Mouse (Mus musculus): Measurements from ENCODE around the gene Nav1. TPM values are rescaled to one million over a fixed set of nuclear protein-coding genes. Genes with fewer than 3 reads are reported as not detected.

The Nav1 gene
- total and polyA plus RNA-seq, 2 experiments from 2014 or later, result 35.5 to 85.8 TPM

GRCm38 (mm10) chr1:135457860-135458259 is 149.2 kb downstream of the Nav1 start:
- Histone ChIP-seq H3K27ac (ENCODE audit: low read depth, low read length) (no peak overlapping the region), H3K36me3 (ENCODE audit: insufficient read depth) (peaks cover 82% of the 10 kb centered on the region), H3K27me3 (ENCODE audit: insufficient read depth, low read length) (no peaks in the 10 kb centered on the region), H3K9ac (no peak overlapping the region), H3K4me3 (ENCODE audit: low read depth, low read length) (no peak overlapping the region), H3K4me1 (ENCODE audit: insufficient read depth) (no peaks in the 10 kb centered on the region), H3K4me2 (ENCODE audit: low read depth) (no peak overlapping the region), H3K9me3 (ENCODE audit: low read length) (no peaks in the 10 kb centered on the region)
- no peak for ATAC-seq
- TF ChIP-seq CTCF (IDR thresholded peaks at IDR 0.05; ENCODE audit: low read depth), result no peak
- DNase-seq, result no peak
- WGBS, result 87% methylated on average over 5 of the region's 5 CpGs

- no peak overlapping the region for H3K4me3 ChIP-seq (ENCODE audit: low read depth, low read length)
- H3K36me3 ChIP-seq (ENCODE audit: insufficient read depth), result peaks cover 87% of the 10 kb centered on the region
- H3K4me2 ChIP-seq (ENCODE audit: low read depth), result no peak overlapping the region
- TF ChIP-seq CTCF (IDR thresholded peaks at IDR 0.05; ENCODE audit: low read depth), result peak; percentile 64
- H3K9me3 ChIP-seq (ENCODE audit: low read length), result no peaks in the 10 kb centered on the region
- no peaks in the 10 kb centered on the region for H3K27me3 ChIP-seq (ENCODE audit: insufficient read depth, low read length)
- H3K9ac ChIP-seq, result no peak overlapping the region
- DNase-seq, result no peak
- peak; percentile 75 for ATAC-seq
- 77% methylated on average over 10 of the region's 10 CpGs for WGBS
- H3K4me1 ChIP-seq (ENCODE audit: insufficient read depth), result no peaks in the 10 kb centered on the region
- H3K27ac ChIP-seq (ENCODE audit: low read depth, low read length), result no peak overlapping the region
Measured at GRCm38 (mm10) chr1:135452259-135452658, 154.8 kb downstream of the Nav1 start.

GRCm38 (mm10) chr1:135451419-135451818 is 155.7 kb downstream of the Nav1 start:
- TF ChIP-seq CTCF (IDR thresholded peaks at IDR 0.05; ENCODE audit: low read depth), result no peak
- H3K9me3 ChIP-seq (ENCODE audit: low read length), result no peaks in the 10 kb centered on the region
- no peak overlapping the region for H3K4me3 ChIP-seq (ENCODE audit: low read depth, low read length)
- H3K9ac ChIP-seq, result no peak overlapping the region
- H3K36me3 ChIP-seq (ENCODE audit: insufficient read depth), result peaks cover 79% of the 10 kb centered on the region
- H3K4me2 ChIP-seq (ENCODE audit: low read depth), result no peak overlapping the region
- WGBS, result 95% methylated on average over 2 of the region's 2 CpGs
- DNase-seq (no peak), ATAC-seq (no peak)
- H3K27ac ChIP-seq (ENCODE audit: low read depth, low read length), result no peak overlapping the region
- H3K4me1 ChIP-seq (ENCODE audit: insufficient read depth), result no peaks in the 10 kb centered on the region
- no peaks in the 10 kb centered on the region for H3K27me3 ChIP-seq (ENCODE audit: insufficient read depth, low read length)

- Histone ChIP-seq H3K4me1 (ENCODE audit: insufficient read depth) (no peaks in the 10 kb centered on the region), H3K9me3 (ENCODE audit: low read length) (no peaks in the 10 kb centered on the region), H3K4me2 (ENCODE audit: low read depth) (no peak overlapping the region), H3K36me3 (ENCODE audit: insufficient read depth) (peaks cover 69% of the 10 kb centered on the region), H3K9ac (no peak overlapping the region), H3K27ac (ENCODE audit: low read depth, low read length) (no peak overlapping the region), H3K4me3 (ENCODE audit: low read depth, low read length) (no peak overlapping the region), H3K27me3 (ENCODE audit: insufficient read depth, low read length) (no peaks in the 10 kb centered on the region)
- ATAC-seq (no peak), DNase-seq (no peak)
- TF ChIP-seq CTCF (IDR thresholded peaks at IDR 0.05; ENCODE audit: low read depth), result no peak
- 91% methylated on average over 8 of the region's 8 CpGs for WGBS
Measured at GRCm38 (mm10) chr1:135449876-135450275, 157.2 kb downstream of the Nav1 start.

- TF ChIP-seq CTCF (IDR thresholded peaks at IDR 0.05; ENCODE audit: low read depth), result no peak
- no peaks in the 10 kb centered on the region for H3K9me3 ChIP-seq (ENCODE audit: low read length)
- H3K4me3 ChIP-seq (ENCODE audit: low read depth, low read length), result no peak overlapping the region
- no peaks in the 10 kb centered on the region for H3K27me3 ChIP-seq (ENCODE audit: insufficient read depth, low read length)
- H3K4me1 ChIP-seq (ENCODE audit: insufficient read depth), result no peaks in the 10 kb centered on the region
- H3K4me2 ChIP-seq (ENCODE audit: low read depth), result no peak overlapping the region
- DNase-seq, result no peak
- peaks cover 69% of the 10 kb centered on the region for H3K36me3 ChIP-seq (ENCODE audit: insufficient read depth)
- no peak overlapping the region for H3K9ac ChIP-seq
- no peak overlapping the region for H3K27ac ChIP-seq (ENCODE audit: low read depth, low read length)
- ATAC-seq, result no peak
- WGBS, result 97% methylated on average over 5 of the region's 5 CpGs
Measured at GRCm38 (mm10) chr1:135448940-135449339, 158.2 kb downstream of the Nav1 start.

- DNase-seq, result no peak
Measured at GRCm38 (mm10) chr1:135443506-135443905, 163.6 kb downstream of the Nav1 start.

GRCm38 (mm10) chr1:135441861-135442260 is 165.2 kb downstream of the Nav1 start:
- 93% methylated on average over 3 of the region's 3 CpGs for WGBS
- H3K4me3 ChIP-seq (ENCODE audit: low read depth, low read length), result no peak overlapping the region
- H3K27me3 ChIP-seq (ENCODE audit: insufficient read depth, low read length), result no peaks in the 10 kb centered on the region
- H3K36me3 ChIP-seq (ENCODE audit: insufficient read depth), result peaks cover 66% of the 10 kb centered on the region
- ATAC-seq, result no peak
- no peaks in the 10 kb centered on the region for H3K4me1 ChIP-seq (ENCODE audit: insufficient read depth)
- DNase-seq, result no peak
- H3K9me3 ChIP-seq (ENCODE audit: low read length), result no peaks in the 10 kb centered on the region
- no peak overlapping the region for H3K9ac ChIP-seq
- no peak overlapping the region for H3K27ac ChIP-seq (ENCODE audit: low read depth, low read length)
- no peak overlapping the region for H3K4me2 ChIP-seq (ENCODE audit: low read depth)
- no peak for TF ChIP-seq CTCF (IDR thresholded peaks at IDR 0.05; ENCODE audit: low read depth)

More at GRCm38 (mm10) chr1:135443506-135443905, 163.6 kb downstream of the Nav1 start:
- Histone ChIP-seq H3K27ac (ENCODE audit: low read depth, low read length) (no peak overlapping the region), H3K9ac (no peak overlapping the region), H3K4me1 (ENCODE audit: insufficient read depth) (no peaks in the 10 kb centered on the region), H3K9me3 (ENCODE audit: low read length) (no peaks in the 10 kb centered on the region), H3K4me3 (ENCODE audit: low read depth, low read length) (no peak overlapping the region), H3K4me2 (ENCODE audit: low read depth) (no peak overlapping the region), H3K36me3 (ENCODE audit: insufficient read depth) (peaks cover 66% of the 10 kb centered on the region), H3K27me3 (ENCODE audit: insufficient read depth, low read length) (no peaks in the 10 kb centered on the region)
- 91% methylated on average over 12 of the region's 12 CpGs for WGBS
- ATAC-seq, result no peak
- no peak for TF ChIP-seq CTCF (IDR thresholded peaks at IDR 0.05; ENCODE audit: low read depth)

- H3K9me3 ChIP-seq (ENCODE audit: low read length), result no peaks in the 10 kb centered on the region
- H3K4me3 ChIP-seq (ENCODE audit: low read depth, low read length), result no peak overlapping the region
- DNase-seq, result no peak
- no peak for ATAC-seq
- H3K4me1 ChIP-seq (ENCODE audit: insufficient read depth), result no peaks in the 10 kb centered on the region
- H3K27me3 ChIP-seq (ENCODE audit: insufficient read depth, low read length), result no peaks in the 10 kb centered on the region
- no peak overlapping the region for H3K27ac ChIP-seq (ENCODE audit: low read depth, low read length)
- H3K4me2 ChIP-seq (ENCODE audit: low read depth), result no peak overlapping the region
- WGBS, result 79% methylated on average over 6 of the region's 6 CpGs
- peaks cover 66% of the 10 kb centered on the region for H3K36me3 ChIP-seq (ENCODE audit: insufficient read depth)
- no peak overlapping the region for H3K9ac ChIP-seq
- TF ChIP-seq CTCF (IDR thresholded peaks at IDR 0.05; ENCODE audit: low read depth), result no peak
Measured at GRCm38 (mm10) chr1:135440986-135441385, 166.1 kb downstream of the Nav1 start.

Data from forebrain, postnatal 0 days (tissue).